Mouse (Mus musculus) liver, embryonic 12.5 days (tissue): Measurements from ENCODE around the gene Aff4. TPM values are rescaled to one million over a fixed set of nuclear protein-coding genes. Genes with fewer than 3 reads are reported as not detected.

Experiments
- ATAC-seq: fragments of 200-750 bp; cut with Nextera tagmentation; 2 replicates; pipeline ENCODE4 v1.8.0; 2017; ENCODE audit warnings: moderate number of reproducible peaks, mild to moderate bottlenecking, moderate library complexity
- H3K27ac ChIP-seq: fragments of 300-500 bp; sonication (generic); 2 replicates; pipeline ENCODE4 v1.5.1; 2016; ENCODE audit warnings: mild to moderate bottlenecking
- H3K27me3 ChIP-seq: fragments of 300-500 bp; sonication (generic); replicated peaks from 2 replicates; pipeline ENCODE4 v1.6.1; 2016; ENCODE audit warnings: mild to moderate bottlenecking, moderate library complexity
- H3K36me3 ChIP-seq: fragments of 300-500 bp; sonication (generic); 2 replicates; pipeline ENCODE4 v1.6.1; 2016; ENCODE audit warnings: mild to moderate bottlenecking, moderate library complexity
- H3K4me1 ChIP-seq: fragments of 300-500 bp; sonication (generic); 2 replicates; pipeline ENCODE4 v1.6.1; 2016
- H3K4me2 ChIP-seq: fragments of 300-500 bp; sonication (generic); 2 replicates; pipeline ENCODE4 v1.6.1; 2016; ENCODE audit warnings: mild to moderate bottlenecking, moderate library complexity
- H3K4me3 ChIP-seq: fragments of 300-500 bp; sonication (generic); 2 replicates; pipeline ENCODE4 v1.5.1; 2016; ENCODE audit warnings: mild to moderate bottlenecking, moderate library complexity
- H3K9ac ChIP-seq: fragments of 300-500 bp; sonication (generic); 2 replicates; pipeline ENCODE4 v1.6.1; 2016; ENCODE audit warnings: mild to moderate bottlenecking, moderate library complexity
- H3K9me3 ChIP-seq: fragments of 300-500 bp; sonication (generic); replicated peaks from 2 replicates; pipeline ENCODE4 v1.6.1; 2016; ENCODE audit warnings: mild to moderate bottlenecking, moderate library complexity
- WGBS: fragments of 180-500 bp; shearing (Covaris S2); methylation state at CpG from one replicate; pipeline ENCODE4 v1.1.7; 2016; ENCODE audit not compliant: insufficient replicate concordance; 5-methylcytosine and 5-hydroxymethylcytosine counted together
- polyA plus RNA-seq: library from polyadenylated mRNA; unstranded; fragments of >200 nt; fragmentation: Nextera tagmentation; extraction: Ambion mirVana; gene quantifications from 2 replicates; pipeline ENCODE4 v1.2.1, GENCODE M21; 2016

Gene Aff4
- polyA plus RNA-seq, 1 experiment from 2014 or later = 18.8 TPM

GRCm38 (mm10) chr11:53430670-53431346, 80.2 kb downstream of the Aff4 start, which contains the start of the genes Uqcrq and Gdf9:
Uqcrq (minus strand) TSS chr11:53430831.
Gdf9 (plus strand) TSS chr11:53431023.
- Histone ChIP-seq H3K4me3 (peak within 1 kb of the TSS; percentile 99), H3K4me1 (peaks cover 45% of the 10 kb centered on the region), H3K9me3 (no peaks in the 10 kb centered on the region), H3K27me3 (no peaks in the 10 kb centered on the region), H3K27ac (peak within 1 kb of the TSS; percentile 90), H3K9ac (peak within 1 kb of the TSS; percentile 87), H3K4me2 (peak within 1 kb of the TSS; percentile 90), H3K36me3 (peaks cover 21% of the 10 kb centered on the region)
- 2% methylated on average over 43 of the region's 44 CpGs for WGBS
- ATAC-seq = peak; percentile 90

- Histone ChIP-seq H3K4me3 (peak overlapping the region; percentile 99), H3K27ac (peak overlapping the region; percentile 90), H3K27me3 (no peaks in the 10 kb centered on the region), H3K36me3 (peaks cover 20% of the 10 kb centered on the region), H3K4me1 (peaks cover 52% of the 10 kb centered on the region), H3K9ac (peak overlapping the region; percentile 55), H3K9me3 (no peaks in the 10 kb centered on the region), H3K4me2 (peak overlapping the region; percentile 90)
- ATAC-seq = peak; percentile 22
- 6% methylated on average over 9 of the region's 9 CpGs for WGBS
These were observed 80.9 kb downstream of the Aff4 start for GRCm38 (mm10) chr11:53431347-53432056.

DNA sequence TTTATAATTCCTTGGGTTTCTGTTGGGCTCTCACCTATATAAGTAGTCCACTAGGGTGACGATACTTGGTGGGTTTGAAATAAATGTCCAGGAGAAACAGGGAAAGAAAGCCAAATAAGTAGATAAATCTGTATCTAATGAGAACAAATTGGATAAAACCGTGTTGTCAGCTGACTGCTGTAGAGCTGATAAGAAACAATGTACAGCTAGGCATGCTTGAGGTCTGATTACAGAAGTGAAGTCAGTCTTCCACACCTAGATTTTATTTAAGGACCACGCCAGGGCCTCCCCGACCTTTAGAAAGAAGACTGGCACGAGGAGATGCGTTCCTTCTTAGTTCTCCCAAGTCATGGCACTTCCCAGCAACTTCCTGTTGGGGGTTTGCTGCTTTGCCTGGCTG, 82.4 kb downstream of the Aff4 start:
- Histone ChIP-seq H3K4me1 (peaks cover 53% of the 10 kb centered on the region), H3K27ac (0 out of 2 replicates have a peak overlapping the region, but pooled peaks have one; percentile 24), H3K9me3 (no peaks in the 10 kb centered on the region), H3K4me2 (peak overlapping the region; percentile 38), H3K9ac (peak overlapping the region; percentile 29; the same call in 1 of the 2 replicates), H3K36me3 (peaks cover 12% of the 10 kb centered on the region), H3K4me3 (0 out of 2 replicates have a peak overlapping the region, but pooled peaks have one; percentile 4), H3K27me3 (peaks cover 5% of the 10 kb centered on the region; the same call in 1 of the 2 replicates)
- 18% methylated on average over 6 of the region's 6 CpGs for WGBS
- no peak for ATAC-seq

DNA sequence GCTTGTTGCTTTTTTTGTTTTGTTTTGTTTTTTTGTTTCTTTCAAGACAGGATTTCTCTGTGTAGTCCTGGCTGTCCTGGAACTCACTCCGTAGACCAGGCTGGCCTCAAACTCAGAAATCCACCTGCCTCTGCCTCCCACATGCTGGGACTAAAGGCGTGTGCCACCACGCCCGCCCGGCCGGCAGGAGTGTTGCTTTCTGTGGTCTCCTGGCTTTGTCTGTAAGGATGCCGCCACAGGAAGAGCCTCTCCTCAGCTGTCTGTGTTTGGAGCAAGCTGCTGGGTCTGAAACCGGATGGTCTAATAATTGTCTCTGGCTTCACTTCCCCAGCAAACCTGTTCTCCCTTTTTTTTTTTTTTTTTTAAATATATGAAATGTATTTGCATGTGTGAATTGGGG, 84.9 kb downstream of the Aff4 start:
- no peak overlapping the region for H3K4me2 ChIP-seq
- no peaks in the 10 kb centered on the region for H3K9me3 ChIP-seq
- H3K4me1 ChIP-seq = peaks cover 35% of the 10 kb centered on the region
- H3K9ac ChIP-seq = no peak overlapping the region
- no peak for ATAC-seq
- 54% methylated on average over 8 of the region's 8 CpGs for WGBS
- no peak overlapping the region for H3K27ac ChIP-seq
- H3K4me3 ChIP-seq = no peak overlapping the region
- H3K36me3 ChIP-seq = no peaks in the 10 kb centered on the region
- H3K27me3 ChIP-seq = peaks cover 5% of the 10 kb centered on the region; the same call in 1 of the 2 replicates

GRCm38 (mm10) chr11:53436338-53436737, 85.7 kb downstream of the Aff4 start:
- Histone ChIP-seq H3K4me1 (peaks cover 35% of the 10 kb centered on the region), H3K27ac (no peak overlapping the region), H3K9me3 (no peaks in the 10 kb centered on the region), H3K36me3 (no peaks in the 10 kb centered on the region), H3K9ac (no peak overlapping the region), H3K4me2 (no peak overlapping the region), H3K27me3 (peaks cover 5% of the 10 kb centered on the region; the same call in 1 of the 2 replicates), H3K4me3 (no peak overlapping the region)
- WGBS = 64% methylated on average over 6 of the region's 6 CpGs
- no peak for ATAC-seq

- H3K9ac ChIP-seq = no peak overlapping the region
- ATAC-seq = peak; percentile 31
These were observed 91.3 kb downstream of the Aff4 start for GRCm38 (mm10) chr11:53441921-53442320.

DNA sequence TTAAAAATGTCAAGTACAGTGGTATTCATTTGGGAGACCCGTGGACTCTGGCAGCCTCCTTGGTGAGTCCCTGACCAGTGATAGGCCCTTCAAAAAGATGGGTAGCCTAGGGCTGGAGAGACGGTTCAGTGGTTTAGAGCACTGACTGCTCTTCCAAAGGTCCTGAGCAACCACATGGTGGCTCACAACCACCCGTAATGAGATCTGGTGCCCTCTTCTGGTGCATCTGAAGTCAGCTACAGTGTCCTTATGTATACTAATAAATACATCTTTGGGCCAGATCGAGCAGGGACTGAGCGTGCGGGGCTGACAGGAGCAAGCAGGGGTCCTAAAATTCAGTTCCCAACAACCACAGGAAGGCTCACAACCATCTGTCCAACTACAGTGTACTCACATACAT, 93.2 kb downstream of the Aff4 start:
- ATAC-seq = peak; percentile 43; the same call in 1 of the 2 replicates
- Histone ChIP-seq H3K4me3 (no peak overlapping the region), H3K9me3 (no peaks in the 10 kb centered on the region), H3K27ac (no peak overlapping the region), H3K27me3 (peaks cover 4% of the 10 kb centered on the region; the same call in 1 of the 2 replicates), H3K9ac (no peak overlapping the region), H3K36me3 (no peaks in the 10 kb centered on the region), H3K4me1 (peaks cover 25% of the 10 kb centered on the region), H3K4me2 (no peak overlapping the region)
- 19% methylated on average over 6 of the region's 6 CpGs for WGBS

More at GRCm38 (mm10) chr11:53441921-53442320, 91.3 kb downstream of the Aff4 start:
- Histone ChIP-seq H3K4me1 (peaks cover 25% of the 10 kb centered on the region), H3K9me3 (no peaks in the 10 kb centered on the region), H3K4me2 (peak overlapping the region; percentile 51), H3K36me3 (no peaks in the 10 kb centered on the region), H3K27me3 (peaks cover 5% of the 10 kb centered on the region; the same call in 1 of the 2 replicates), H3K4me3 (0 out of 2 replicates have a peak overlapping the region, but pooled peaks have one; percentile 1), H3K27ac (peak overlapping the region; percentile 53; the same call in 1 of the 2 replicates)
- WGBS = under 1% methylated on average over 12 of the region's 12 CpGs

GRCm38 (mm10) chr11:53445562-53445961, 94.9 kb downstream of the Aff4 start:
- H3K4me2 ChIP-seq = no peak overlapping the region
- H3K9me3 ChIP-seq = no peaks in the 10 kb centered on the region
- no peak overlapping the region for H3K9ac ChIP-seq
- no peak overlapping the region for H3K4me3 ChIP-seq
- H3K27me3 ChIP-seq = peaks cover 18% of the 10 kb centered on the region
- ATAC-seq = no peak
- peaks cover 31% of the 10 kb centered on the region for H3K4me1 ChIP-seq
- no peaks in the 10 kb centered on the region for H3K36me3 ChIP-seq
- H3K27ac ChIP-seq = peak overlapping the region; percentile 40; the same call in 1 of the 2 replicates
- WGBS = 56% methylated on average over 13 of the region's 13 CpGs

DNA sequence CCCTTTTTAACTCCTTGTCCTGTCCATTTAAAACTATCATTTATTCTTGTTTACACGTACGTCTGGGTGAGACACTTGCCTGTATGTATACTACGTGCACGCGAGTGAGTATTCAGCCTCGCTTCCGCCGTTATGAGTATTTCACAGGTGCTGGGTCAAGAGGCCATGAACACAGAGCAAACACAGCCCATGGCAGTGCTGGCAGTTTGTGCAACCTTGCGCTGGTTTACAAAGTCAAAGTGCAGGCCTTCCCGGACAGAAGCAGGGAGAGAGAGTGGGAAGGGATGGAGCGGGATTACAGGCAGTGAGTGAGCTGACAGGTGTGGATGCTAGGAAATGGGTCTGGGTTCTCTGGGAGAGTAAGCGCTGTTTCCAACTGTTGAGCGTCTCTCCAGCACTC, 95.5 kb downstream of the Aff4 start:
- WGBS = 84% methylated on average over 13 of the region's 13 CpGs
- no peak overlapping the region for H3K9ac ChIP-seq
- ATAC-seq = peak; percentile 66

GRCm38 (mm10) chr11:53447996-53448395, 97.4 kb downstream of the Aff4 start:
- no peak overlapping the region for H3K9ac ChIP-seq
- H3K36me3 ChIP-seq = no peaks in the 10 kb centered on the region
- H3K27ac ChIP-seq = no peak overlapping the region
- H3K4me2 ChIP-seq = no peak overlapping the region
- no peak overlapping the region for H3K4me3 ChIP-seq
- no peak for ATAC-seq
- H3K9me3 ChIP-seq = no peaks in the 10 kb centered on the region
- H3K4me1 ChIP-seq = peaks cover 14% of the 10 kb centered on the region
- whole genome bisulfite sequencing = 78% methylated on average over 8 of the region's 8 CpGs
- peaks cover 42% of the 10 kb centered on the region for H3K27me3 ChIP-seq

More for the DNA sequence above, 95.5 kb downstream of the Aff4 start:
- no peaks in the 10 kb centered on the region for H3K9me3 ChIP-seq
- 0 out of 2 replicates have a peak overlapping the region, but pooled peaks have one; percentile 40 for H3K27ac ChIP-seq
- no peaks in the 10 kb centered on the region for H3K36me3 ChIP-seq
- H3K4me2 ChIP-seq = no peak overlapping the region
- H3K27me3 ChIP-seq = peaks cover 24% of the 10 kb centered on the region
- H3K4me3 ChIP-seq = no peak overlapping the region
- peaks cover 32% of the 10 kb centered on the region for H3K4me1 ChIP-seq

DNA sequence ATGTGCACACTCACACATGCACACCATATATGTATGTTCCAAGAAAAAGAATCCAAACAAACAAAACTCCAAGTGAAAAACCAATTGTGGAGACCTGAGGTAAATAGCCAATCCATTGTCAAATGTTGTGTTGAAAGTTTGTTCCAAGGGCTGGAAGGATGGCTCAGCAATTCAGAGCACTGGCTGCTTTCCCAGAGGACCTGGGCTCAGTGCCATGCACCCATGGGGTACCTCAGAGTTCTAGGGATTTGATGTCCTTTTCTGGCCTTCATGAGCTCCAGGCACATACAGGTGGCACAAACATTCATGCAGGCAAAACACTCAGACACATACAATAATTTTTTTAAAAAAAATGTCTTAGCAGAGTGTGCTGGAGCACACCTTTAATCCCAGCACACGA, 97.9 kb downstream of the Aff4 start:
- Histone ChIP-seq H3K36me3 (no peaks in the 10 kb centered on the region), H3K27me3 (peaks cover 42% of the 10 kb centered on the region), H3K9ac (no peak overlapping the region), H3K4me1 (peaks cover 12% of the 10 kb centered on the region; the same call in 1 of the 2 replicates), H3K4me2 (no peak overlapping the region), H3K4me3 (no peak overlapping the region), H3K9me3 (no peaks in the 10 kb centered on the region), H3K27ac (no peak overlapping the region)
- 79% methylated on average over 1 of the region's 1 CpGs for WGBS
- ATAC-seq = no peak
